Mouse (Mus musculus): ENCODE measurements around the gene Klrc1.
"Not testable (repeated sequence)": the region's sequence is repeated elsewhere in the genome, so short reads cannot be mapped to it uniquely, and the experiment has no call there.

Gene Klrc1

DNA sequence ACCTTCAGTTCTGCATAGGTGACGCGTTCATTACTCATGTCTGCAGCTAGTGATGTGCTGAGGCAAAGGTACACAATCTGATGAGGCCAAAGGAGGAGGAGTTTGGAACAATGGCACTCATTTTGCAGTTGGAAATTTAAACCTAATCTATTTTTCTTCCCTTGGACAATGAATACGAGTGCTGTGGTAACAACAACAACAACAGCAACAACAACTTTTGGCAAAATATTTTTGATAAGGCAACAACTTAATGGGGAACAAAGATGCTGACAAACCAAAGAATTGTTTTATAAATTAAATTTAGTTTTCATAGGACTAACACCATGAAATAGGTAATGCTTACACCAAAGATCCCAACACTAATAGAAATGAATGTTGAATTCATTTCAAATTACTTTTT, at the start of gene Klrc1:
TSS of gene Klrc1 (minus strand) at position 101 of the 400 bp plus-strand sequence.
- no peak for DNase-seq

DNA sequence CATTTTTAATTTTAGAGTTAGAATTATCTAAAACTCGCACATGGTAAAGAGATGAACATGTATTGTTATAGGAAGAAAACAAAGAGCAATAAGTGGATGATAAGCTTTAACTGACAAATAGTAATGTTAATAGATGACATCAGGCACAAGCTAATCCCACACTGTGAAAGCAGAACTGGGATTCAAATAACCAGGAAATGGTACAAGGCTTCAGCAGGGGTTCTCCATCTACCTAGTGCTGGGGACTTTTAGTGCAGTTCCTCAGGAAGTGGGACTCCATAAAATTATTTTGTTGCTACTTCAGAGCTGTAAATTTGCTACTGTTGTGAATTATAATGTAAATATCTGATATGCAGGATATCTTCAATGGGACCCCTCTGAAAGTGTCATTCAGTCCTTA, 48.5 kb upstream of the Klrc1 start:
- no peak for DNase-seq

DNA sequence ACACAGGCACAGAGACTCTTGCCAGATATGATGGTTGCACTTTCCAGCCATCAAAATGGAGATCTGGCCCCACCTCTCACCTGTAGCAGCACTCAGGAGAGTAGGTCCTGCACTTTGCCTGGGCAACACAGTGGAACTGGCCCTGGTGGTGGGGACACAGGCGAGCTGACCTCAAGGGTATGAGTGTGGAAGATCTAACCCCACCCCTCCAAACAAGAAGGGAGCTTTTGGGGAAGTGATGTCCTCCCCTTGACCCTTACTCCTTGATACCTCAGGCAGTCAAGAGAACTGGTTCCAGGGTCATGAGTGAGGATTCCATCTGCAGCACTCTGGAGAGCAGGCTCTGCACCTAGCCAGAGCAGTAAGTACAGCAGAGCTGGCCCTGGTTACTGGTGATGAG, 42.6 kb upstream of the Klrc1 start:
- DNase-seq = no peak

DNA sequence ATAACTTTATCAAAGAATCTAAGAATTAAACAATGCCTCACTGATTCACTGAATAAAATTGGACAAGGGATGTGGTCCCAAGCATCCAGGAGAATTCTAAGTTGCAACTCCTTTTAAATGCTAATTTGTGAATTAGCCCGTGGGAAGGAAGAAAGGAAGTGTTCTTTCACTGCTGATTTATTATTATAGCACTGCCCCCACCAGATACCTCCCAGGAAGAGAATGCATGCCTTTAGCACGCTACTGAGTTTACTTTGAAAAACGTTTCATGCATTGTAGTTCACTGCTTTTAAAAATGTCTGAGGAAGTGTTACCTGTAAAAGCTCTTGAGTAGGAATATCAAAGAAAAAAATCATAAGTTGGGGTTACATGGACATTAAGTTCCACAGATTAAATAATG, 41.7 kb upstream of the Klrc1 start:
- no peak for DNase-seq

DNA sequence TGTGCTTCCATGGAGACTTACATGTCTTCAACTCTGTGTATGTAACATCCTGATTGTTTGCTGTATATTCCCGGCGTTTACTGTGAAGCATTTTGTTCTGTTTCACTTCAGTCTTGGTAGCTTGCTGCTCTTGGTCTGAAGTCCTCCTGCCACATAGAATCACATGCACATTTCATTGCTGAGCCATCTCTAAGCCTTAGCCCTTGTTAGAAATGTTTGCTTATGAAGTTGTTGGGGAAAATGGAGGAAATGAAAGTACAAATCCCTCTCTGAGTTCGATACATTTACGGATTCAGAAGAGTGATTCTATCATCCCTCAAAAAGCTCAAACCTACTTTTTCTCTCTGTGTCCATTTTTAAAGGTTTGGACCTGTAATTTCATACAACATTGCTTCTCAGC, 38.3 kb upstream of the Klrc1 start, which contains the start of gene Klri1:
TSS of gene Klri1 (minus strand) at position 101 of the 400 bp plus-strand sequence.
- no peak for DNase-seq

DNA sequence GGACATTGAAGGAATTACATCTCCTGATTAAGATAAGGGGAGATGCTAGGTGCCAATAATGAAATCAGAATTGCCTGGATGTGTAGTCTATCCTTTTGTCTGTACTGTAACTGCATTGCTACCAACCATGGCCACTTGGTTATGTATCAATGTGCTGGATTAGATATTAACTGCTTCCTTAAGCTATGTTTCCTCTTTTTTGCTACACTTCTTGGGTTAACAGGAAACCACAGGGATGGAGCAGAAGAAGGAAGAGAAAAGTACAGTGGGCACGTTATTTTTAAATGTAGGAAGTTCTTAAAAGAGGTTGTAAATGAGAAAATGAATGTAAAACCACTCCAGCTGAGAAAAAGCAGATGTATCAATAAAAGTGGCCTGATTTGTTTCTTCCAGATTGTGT, 34.8 kb upstream of the Klrc1 start:
- no peak for DNase-seq

DNA sequence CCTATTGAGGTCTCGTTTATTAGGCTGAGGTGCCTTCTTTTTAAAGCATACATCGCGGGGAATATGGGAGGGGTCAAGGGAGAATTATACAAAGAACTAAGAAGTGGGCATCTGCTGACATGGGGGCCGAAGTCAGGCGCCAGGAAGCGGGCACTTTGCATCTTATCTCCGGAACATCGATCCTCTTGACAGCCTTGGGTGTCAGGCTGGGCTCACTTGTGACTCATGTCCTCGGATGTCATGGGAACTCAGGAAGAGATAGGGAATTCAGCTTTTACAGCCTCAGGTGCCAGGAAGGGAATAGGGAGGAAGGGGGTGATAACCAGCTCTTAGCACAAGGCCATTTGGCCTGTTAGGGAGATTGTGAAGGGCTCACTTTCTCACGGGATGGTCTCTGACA, 12.7 kb upstream of the Klrc1 start:
- not testable (repeated sequence) for DNase-seq

DNA sequence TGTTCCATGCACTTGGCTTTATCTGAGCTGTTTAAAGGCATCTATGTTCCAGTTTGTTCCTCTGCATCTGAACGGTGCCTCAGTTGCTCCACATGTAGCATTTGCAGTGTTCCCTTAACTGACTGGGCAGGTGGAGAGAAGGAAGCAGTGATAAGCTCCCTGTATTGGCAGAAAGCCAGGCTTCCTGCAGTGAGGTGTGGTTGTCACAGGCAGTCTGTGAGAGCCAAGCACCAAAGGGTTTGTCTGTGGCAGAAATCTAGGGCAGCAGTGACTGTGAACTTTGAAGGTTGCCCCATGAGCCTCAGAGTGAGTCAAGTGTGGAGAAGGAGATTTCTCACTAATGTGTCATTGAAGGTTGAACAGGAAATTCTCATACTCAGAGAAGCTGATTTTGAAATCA, 1.6 kb upstream of the Klrc1 start:
- peak; percentile 0 for DNase-seq

DNA sequence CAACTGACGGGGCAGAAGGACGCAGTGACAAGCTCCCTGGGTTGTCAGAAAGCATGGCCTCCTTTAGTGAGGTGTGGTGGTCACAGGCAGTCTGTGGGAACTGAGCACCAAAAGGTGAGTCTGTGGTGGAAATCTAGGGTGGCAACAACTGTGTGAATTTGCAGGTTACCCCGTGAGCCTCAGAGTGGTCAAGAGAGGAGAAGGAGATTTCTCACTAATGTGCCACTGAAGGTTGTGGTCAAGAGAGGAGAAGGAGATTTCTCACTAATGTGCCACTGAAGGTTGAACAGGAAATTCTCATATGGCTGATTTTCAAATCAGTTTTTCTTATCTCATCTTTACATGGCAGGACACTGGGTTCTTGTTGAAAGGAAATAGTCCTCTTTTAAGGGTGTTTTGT, 17.5 kb downstream of the Klrc1 start:
- not testable (repeated sequence) for DNase-seq

DNA sequence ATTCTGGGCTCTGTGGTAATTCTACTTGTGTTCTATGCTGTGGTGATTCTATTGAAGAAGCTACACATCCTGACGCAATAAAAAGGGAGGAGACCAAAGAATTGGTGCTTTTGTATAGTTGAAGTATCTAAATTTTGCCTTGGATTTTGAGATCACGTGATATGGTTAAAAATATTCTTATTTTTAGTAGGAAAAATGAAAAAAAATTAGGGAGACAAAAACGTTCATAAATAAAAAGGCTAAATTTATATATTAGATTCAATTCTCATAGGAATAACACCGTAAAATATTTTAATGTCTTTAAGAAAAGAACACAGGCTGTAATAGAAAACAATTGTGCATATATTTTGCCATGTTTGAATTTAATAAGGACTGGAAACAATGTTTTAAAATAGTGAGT, 18.2 kb downstream of the Klrc1 start, which contains the start of gene Klrc2:
TSS of gene Klrc2 (minus strand) at position 101 of the 400 bp plus-strand sequence.
- not testable (repeated sequence) for DNase-seq

DNA sequence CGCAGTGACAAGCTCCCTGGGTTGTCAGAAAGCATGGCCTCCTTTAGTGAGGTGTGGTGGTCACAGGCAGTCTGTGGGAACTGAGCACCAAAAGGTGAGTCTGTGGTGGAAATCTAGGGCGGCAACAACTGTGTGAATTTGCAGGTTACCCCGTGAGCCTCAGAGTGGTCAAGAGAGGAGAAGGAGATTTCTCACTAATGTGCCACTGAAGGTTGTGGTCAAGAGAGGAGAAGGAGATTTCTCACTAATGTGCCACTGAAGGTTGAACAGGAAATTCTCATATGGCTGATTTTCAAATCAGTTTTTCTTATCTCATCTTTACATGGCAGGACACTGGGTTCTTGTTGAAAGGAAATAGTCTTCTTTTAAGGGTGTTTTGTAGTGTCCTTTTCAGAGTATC, 34.7 kb downstream of the Klrc1 start:
- not testable (repeated sequence) for DNase-seq

DNA sequence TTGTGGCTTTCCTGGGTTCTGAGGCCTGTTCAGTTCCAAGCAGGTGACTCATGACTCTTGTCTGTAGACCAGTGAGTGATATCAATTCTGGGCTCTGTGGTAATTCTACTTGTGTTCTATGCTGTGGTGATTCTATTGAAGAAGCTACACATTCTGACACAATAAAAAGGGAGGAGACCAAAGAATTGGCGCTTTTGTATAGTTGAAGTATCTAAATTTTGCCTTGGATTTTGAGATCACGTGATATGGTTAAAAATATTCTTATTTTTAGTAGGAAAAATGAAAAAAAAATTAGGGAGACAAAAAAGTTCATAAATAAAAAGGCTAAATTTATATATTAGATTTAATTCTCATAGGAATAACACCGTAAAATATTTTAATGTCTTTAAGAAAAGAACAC, 35.5 kb downstream of the Klrc1 start, which contains the start of gene Klrc3:
TSS of gene Klrc3 (minus strand) at position 101 of the 400 bp plus-strand sequence.
- DNase-seq = not testable (repeated sequence)

DNA sequence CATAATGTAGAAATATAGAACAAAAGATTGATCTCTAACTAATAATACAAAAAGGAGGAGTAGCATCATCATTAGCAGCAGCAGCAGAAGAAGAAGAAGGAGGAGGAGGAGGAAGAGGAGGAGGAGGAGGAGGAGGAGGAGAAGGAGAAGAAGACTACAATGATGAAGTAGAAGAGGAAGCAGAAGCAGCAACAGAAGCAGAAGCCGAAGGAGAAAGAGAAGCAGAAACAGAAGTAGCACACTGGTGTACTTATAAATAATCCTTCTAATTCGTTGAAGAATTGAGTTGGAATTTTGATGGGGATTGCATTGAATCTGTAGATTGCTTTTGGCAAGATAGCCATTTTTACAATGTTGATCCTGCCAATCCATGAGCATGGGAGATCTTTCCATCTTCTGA, 47.7 kb downstream of the Klrc1 start:
- not testable (repeated sequence) for DNase-seq

DNA sequence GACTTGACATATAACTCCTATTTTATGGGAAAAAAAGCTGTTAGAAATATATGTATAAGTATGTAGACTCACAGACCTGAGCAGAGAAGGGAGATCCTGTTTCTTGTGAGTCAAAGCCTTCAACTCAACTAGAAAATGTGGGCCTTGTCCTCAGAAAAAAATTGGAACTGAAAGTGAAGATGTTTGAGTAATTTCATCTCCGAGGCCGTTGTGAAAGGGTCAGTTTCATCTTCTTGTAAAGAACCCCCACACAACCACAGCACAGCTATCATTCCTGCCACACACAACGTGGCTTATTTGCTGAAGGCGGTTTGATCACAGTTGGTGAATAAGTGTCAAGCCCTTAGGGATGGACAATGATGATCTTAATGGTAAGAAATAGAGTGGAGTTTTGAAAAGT, 55.0 kb downstream of the Klrc1 start, which contains the start of gene Klrk1:
TSS of gene Klrk1 (minus strand) at position 130 of the 400 bp plus-strand sequence.
- DNase-seq = no peak
